Mouse (Mus musculus): ENCODE results near the gene Tesmin. TPM values are rescaled to one million over a fixed set of nuclear protein-coding genes. Genes with fewer than 3 reads are reported as not detected.

The Tesmin gene
- polyA plus RNA-seq (2012; rRNA removed) (0.17 and 0.25 TPM in 2 replicates), polyA plus RNA-seq (2014; fragmentation: Nextera tagmentation; extraction: Ambion mirVana) (0.30 TPM in 2 replicates)

DNA sequence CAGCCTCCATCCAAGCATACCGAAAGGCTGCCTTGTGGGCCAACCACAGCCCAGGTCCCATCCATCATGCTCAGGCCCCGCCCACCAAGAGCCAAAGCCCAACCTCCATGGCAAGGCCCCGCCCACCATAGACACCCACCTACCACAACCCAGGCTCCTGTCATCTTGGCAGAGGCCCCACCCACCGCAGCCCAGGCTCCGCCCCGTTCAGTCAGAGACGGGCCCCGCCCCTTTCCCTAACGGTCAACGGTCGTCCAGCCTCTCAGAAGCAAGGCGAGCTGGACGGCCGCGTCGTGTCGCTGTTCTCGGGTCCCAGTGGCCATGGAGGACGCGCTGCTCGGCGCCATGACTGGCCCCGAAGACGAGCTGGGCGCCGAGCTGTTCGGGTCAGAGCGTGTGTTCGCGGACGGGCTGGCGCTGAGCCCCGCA lies at the start of gene Tesmin:
Gene Tesmin, plus strand, starts transcription at position 229 of the 429 bp plus-strand sequence.
- Histone ChIP-seq H3K27me3 (ENCODE audit: control insufficient read depth, insufficient read depth, low read length) (no peaks in the 10 kb centered on the region), H3K4me3 (ENCODE audit: insufficient read depth in 1 of 2, low read depth in 2 of 2, low read length in 2 of 2) (peak within 1 kb of the TSS; percentile 31 to 53), H3K9me3 (ENCODE audit: control insufficient read depth, low read length) (peaks cover 2% of the 10 kb centered on the region; the same call in 1 of the 2 replicates), H3K4me1 (replicated peaks; ENCODE audit: control insufficient read depth in 2 of 2, insufficient read depth in 2 of 2, low read length in 1 of 2) (peaks cover 9 to 15% of the 10 kb centered on the region in 2 experiments), H3K27ac (no peak within 1 kb of the TSS), H3K36me3 (replicated peaks; ENCODE audit: control insufficient read depth, insufficient read depth, low read depth) (no peaks in the 10 kb centered on the region), H3K9ac (replicated peaks) (peak within 1 kb of the TSS; percentile 36), H3K4me2 (ENCODE audit: low read depth) (peak within 1 kb of the TSS; percentile 73)
- TF ChIP-seq EP300 (IDR thresholded peaks at IDR 0.05; ENCODE audit: low read depth), result no peak
- TF ChIP-seq CTCF (IDR thresholded peaks at IDR 0.05; ENCODE audit: low read depth), result peak; percentile 65
- DNase-seq (ENCODE audit: low read depth in 3 of 3, low spot score in 3 of 3) (peak; percentile 61 to 68 (median 67)), ATAC-seq (ENCODE audit: insufficient read depth) (peak; percentile 83)
- under 1% methylated on average over 33 of the region's 33 CpGs for WGBS (ENCODE audit: insufficient replicate concordance)

DNA sequence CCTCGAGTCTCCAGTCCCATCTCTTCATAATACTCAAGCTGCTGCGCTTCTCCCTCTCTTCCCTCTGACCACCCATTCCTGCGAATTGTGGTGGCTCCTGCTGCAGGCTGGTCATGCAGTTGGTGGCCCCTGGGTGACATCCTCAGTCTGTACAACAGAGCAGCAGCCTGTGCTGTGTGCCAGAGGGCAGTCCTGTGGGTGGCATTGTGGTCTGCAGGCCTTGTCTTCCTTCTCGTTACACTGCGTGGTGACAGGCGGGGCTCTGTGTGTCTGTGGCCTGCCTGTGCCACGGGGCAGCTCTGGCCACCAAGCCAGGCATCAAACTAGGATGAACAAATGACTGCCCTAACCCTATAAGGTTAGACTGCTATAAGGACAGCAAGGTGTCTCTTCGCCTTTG lies 49.5 kb upstream of the Tesmin start:
- no peak overlapping the region for H3K4me2 ChIP-seq (ENCODE audit: low read depth)
- ATAC-seq (ENCODE audit: insufficient read depth) (no peak), DNase-seq (ENCODE audit: low read depth in 3 of 3, low spot score in 3 of 3) (no peak)
- no peak overlapping the region for H3K4me3 ChIP-seq (ENCODE audit: insufficient read depth in 1 of 2, low read depth in 2 of 2, low read length in 2 of 2)
- no peaks in the 10 kb centered on the region for H3K36me3 ChIP-seq (replicated peaks; ENCODE audit: control insufficient read depth, insufficient read depth, low read depth)
- WGBS (ENCODE audit: insufficient replicate concordance), result 67% methylated on average over 8 of the region's 8 CpGs
- no peaks in the 10 kb centered on the region for H3K9me3 ChIP-seq (ENCODE audit: control insufficient read depth, low read length)
- H3K4me1 ChIP-seq (replicated peaks; ENCODE audit: control insufficient read depth in 2 of 2, insufficient read depth in 2 of 2, low read length in 1 of 2), result peaks cover 8 to 11% of the 10 kb centered on the region in 2 experiments
- no peak overlapping the region for H3K27ac ChIP-seq
- no peak for TF ChIP-seq CTCF (IDR thresholded peaks at IDR 0.05; ENCODE audit: low read depth)
- TF ChIP-seq EP300 (IDR thresholded peaks at IDR 0.05; ENCODE audit: low read depth), result no peak
- no peaks in the 10 kb centered on the region for H3K27me3 ChIP-seq (ENCODE audit: control insufficient read depth, insufficient read depth, low read length)
- H3K9ac ChIP-seq (replicated peaks), result no peak overlapping the region

DNA sequence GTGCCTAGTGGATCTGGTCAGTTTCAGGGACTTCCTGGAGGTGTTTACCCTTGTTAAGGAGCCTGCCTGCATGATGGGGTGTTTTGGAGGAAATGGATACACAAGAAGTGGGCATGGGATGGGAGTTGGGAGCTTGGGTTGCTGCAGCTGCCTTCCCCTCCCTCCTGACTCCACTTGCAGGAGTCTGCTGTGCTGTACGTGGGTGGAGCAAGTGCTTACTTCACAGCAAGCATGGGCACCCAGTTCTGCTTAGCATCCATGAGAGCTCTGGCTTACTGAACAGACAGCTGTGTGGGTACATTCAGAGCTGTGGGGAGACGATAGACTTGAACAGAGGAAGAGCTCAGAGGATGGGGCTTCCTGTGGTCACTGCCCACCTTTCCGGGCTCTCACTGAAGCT lies 47.6 kb upstream of the Tesmin start:
- ATAC-seq (ENCODE audit: insufficient read depth), result no peak
- Histone ChIP-seq H3K9me3 (ENCODE audit: control insufficient read depth, low read length) (no peaks in the 10 kb centered on the region), H3K4me3 (ENCODE audit: insufficient read depth in 1 of 2, low read depth in 2 of 2, low read length in 2 of 2) (no peak overlapping the region), H3K9ac (replicated peaks) (no peak overlapping the region), H3K27me3 (ENCODE audit: control insufficient read depth, insufficient read depth, low read length) (no peaks in the 10 kb centered on the region), H3K4me2 (ENCODE audit: low read depth) (no peak overlapping the region), H3K4me1 (replicated peaks; ENCODE audit: control insufficient read depth in 2 of 2, insufficient read depth in 2 of 2, low read length in 1 of 2) (no peaks in the 10 kb centered on the region), H3K36me3 (replicated peaks; ENCODE audit: control insufficient read depth, insufficient read depth, low read depth) (no peaks in the 10 kb centered on the region), H3K27ac (no peak overlapping the region)
- no peak for TF ChIP-seq EP300 (IDR thresholded peaks at IDR 0.05; ENCODE audit: low read depth)
- no peak for TF ChIP-seq CTCF (IDR thresholded peaks at IDR 0.05; ENCODE audit: low read depth)
- 39% methylated on average over 3 of the region's 3 CpGs for WGBS (ENCODE audit: insufficient replicate concordance)
- DNase-seq (ENCODE audit: low read depth in 3 of 3, low spot score in 3 of 3), result no peak

DNA sequence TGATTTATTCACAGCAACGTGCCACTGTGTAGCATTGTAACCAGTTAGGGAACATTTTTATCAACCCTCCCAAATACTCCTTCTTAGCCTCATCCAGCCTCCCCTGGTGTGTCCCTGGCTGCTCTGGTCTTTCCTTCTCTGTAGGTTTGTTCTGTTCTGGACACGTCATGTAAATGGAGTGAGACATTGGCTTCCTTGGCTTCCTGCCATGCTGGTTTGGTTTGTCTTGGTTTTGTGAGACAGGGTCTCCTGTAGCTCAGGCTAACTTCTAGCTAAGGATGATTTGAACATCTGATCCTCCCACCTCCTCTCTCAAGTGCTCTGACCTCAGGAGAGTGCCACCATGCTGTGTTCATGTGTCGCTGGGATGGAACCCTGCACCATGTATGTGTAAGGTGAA lies 44.7 kb upstream of the Tesmin start:
- peaks cover 3% of the 10 kb centered on the region for H3K9me3 ChIP-seq (ENCODE audit: control insufficient read depth, low read length)
- no peaks in the 10 kb centered on the region for H3K27me3 ChIP-seq (ENCODE audit: control insufficient read depth, insufficient read depth, low read length)
- TF ChIP-seq EP300 (IDR thresholded peaks at IDR 0.05; ENCODE audit: low read depth), result no peak
- no peak for TF ChIP-seq CTCF (IDR thresholded peaks at IDR 0.05; ENCODE audit: low read depth)
- H3K36me3 ChIP-seq (replicated peaks; ENCODE audit: control insufficient read depth, insufficient read depth, low read depth), result no peaks in the 10 kb centered on the region
- ATAC-seq (ENCODE audit: insufficient read depth), result no peak
- H3K4me2 ChIP-seq (ENCODE audit: low read depth), result no peak overlapping the region
- WGBS (ENCODE audit: insufficient replicate concordance), result 65% methylated on average over 3 of the region's 3 CpGs
- no peak overlapping the region for H3K9ac ChIP-seq (replicated peaks)
- H3K4me1 ChIP-seq (replicated peaks; ENCODE audit: control insufficient read depth in 2 of 2, insufficient read depth in 2 of 2, low read length in 1 of 2), result no peaks in the 10 kb centered on the region
- no peak overlapping the region for H3K27ac ChIP-seq
- no peak overlapping the region for H3K4me3 ChIP-seq (ENCODE audit: insufficient read depth in 1 of 2, low read depth in 2 of 2, low read length in 2 of 2)
- no peak for DNase-seq (ENCODE audit: low read depth in 3 of 3, low spot score in 3 of 3)

DNA sequence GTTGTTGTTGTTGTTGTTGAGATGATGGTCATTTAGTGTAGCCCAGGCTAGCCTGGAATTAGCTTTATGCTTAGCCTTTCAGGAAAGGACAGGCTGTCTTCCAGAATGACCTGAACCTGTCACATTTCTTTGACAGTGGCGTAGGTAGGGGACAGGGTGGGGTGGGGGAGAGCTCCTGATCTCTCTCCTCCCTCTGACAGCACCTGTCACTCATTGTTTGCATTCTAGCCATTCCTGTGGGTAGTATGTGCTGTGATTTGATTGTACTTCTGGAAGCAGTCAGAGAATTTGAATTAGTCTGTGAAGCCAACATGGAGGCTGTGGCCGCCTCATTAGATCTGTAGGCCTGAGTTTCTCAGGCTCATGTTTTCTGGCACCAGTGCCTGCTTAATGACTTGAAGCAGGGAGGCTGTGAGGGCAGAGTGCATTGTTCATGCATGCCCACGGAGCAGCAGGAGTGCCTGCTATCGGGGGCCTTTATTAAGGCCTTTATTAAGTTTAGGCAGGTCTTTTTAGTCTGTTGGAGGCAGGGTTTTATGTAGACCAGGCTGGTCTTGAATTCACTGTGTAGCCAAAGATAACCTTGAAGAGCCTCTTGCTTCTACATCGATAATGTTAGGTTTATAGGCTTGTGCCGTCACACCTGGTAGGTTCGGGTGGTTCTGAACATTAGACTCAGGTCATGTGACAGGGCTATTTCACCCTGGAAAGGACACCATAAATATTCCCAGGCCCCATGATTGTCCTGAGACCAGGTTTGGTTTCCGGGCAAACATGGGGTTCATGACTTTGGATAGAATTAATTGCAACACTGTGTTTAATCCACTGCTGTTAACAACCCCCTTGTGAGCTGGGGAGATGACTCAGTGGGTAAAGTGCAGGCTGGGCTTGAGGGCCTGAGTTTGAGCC lies 43.8 kb upstream of the Tesmin start:
- 69% methylated on average over 8 of the region's 8 CpGs for WGBS (ENCODE audit: insufficient replicate concordance)
- no peak for ATAC-seq (ENCODE audit: insufficient read depth)

More for the DNA sequence above, 43.8 kb upstream of the Tesmin start:
- Histone ChIP-seq H3K9ac (replicated peaks) (no peak overlapping the region), H3K9me3 (ENCODE audit: control insufficient read depth, low read length) (peaks cover 3% of the 10 kb centered on the region), H3K4me3 (ENCODE audit: insufficient read depth in 1 of 2, low read depth in 2 of 2, low read length in 2 of 2) (no peak overlapping the region), H3K4me2 (ENCODE audit: low read depth) (no peak overlapping the region), H3K27ac (no peak overlapping the region), H3K27me3 (ENCODE audit: control insufficient read depth, insufficient read depth, low read length) (no peaks in the 10 kb centered on the region), H3K4me1 (replicated peaks; ENCODE audit: control insufficient read depth in 2 of 2, insufficient read depth in 2 of 2, low read length in 1 of 2) (no peaks in the 10 kb centered on the region), H3K36me3 (replicated peaks; ENCODE audit: control insufficient read depth, insufficient read depth, low read depth) (no peaks in the 10 kb centered on the region)
- DNase-seq (ENCODE audit: low read depth in 3 of 3, low spot score in 3 of 3), result no peak
- TF ChIP-seq CTCF (IDR thresholded peaks at IDR 0.05; ENCODE audit: low read depth), result no peak
- TF ChIP-seq EP300 (IDR thresholded peaks at IDR 0.05; ENCODE audit: low read depth), result no peak
